Mouse (Mus musculus): ENCODE results near the gene Wdr20.
A peak's percentile ranks its signal among the peaks of the same experiment; 100 is the strongest.
"Not testable (repeated sequence)": the region's sequence is repeated elsewhere in the genome, so short reads cannot be mapped to it uniquely, and the experiment has no call there.

The Wdr20 gene

GRCm38 (mm10) chr12:110737170-110738157 is at the start of gene Wdr20:
Gene Wdr20, plus strand, starts transcription at chr12:110737944.
- DNase-seq (ENCODE audit: low spot score), result peak; percentile 96

- not testable (repeated sequence) for DNase-seq (ENCODE audit: low spot score)
Observed at GRCm38 (mm10) chr12:110688921-110689320, 48.8 kb upstream of the Wdr20 start.

DNA sequence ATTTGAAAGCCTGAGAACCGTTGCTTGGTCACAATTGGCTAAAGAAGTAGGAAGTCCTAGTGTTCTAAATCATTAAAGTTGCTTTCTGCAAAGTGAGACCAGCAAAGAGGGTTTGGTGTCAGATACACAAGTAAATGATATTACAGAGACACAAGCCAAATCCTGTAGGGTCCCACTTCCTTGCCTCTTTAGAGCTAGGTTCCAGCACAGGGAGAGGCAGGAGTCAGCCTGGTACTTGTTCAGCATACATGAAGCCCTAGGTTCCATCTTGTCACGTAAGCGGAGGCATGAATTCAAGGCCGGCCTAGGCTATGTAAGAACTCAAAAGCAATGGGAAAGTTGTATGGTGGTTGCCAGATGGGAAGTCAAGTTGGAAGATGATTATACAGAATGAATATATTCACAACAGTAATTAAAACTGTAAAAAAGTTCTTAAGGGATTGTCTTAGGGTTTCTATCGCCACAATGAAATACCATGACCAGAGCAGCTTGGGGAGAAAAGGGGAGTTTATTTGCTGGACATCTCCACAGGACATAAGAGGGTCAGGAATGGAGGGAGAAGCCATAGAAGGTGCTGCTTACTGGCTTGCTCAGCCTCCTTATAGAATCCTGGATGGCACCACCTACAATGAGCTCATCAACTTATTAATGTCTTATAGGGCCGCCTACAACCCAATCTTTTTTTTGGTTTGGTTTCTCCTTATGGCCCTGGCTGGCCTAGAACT is 47.7 kb upstream of the Wdr20 start:
- no peak for DNase-seq (ENCODE audit: low spot score)

GRCm38 (mm10) chr12:110693378-110693777 is 44.4 kb upstream of the Wdr20 start:
- not testable (repeated sequence) for DNase-seq (ENCODE audit: low spot score)

DNA sequence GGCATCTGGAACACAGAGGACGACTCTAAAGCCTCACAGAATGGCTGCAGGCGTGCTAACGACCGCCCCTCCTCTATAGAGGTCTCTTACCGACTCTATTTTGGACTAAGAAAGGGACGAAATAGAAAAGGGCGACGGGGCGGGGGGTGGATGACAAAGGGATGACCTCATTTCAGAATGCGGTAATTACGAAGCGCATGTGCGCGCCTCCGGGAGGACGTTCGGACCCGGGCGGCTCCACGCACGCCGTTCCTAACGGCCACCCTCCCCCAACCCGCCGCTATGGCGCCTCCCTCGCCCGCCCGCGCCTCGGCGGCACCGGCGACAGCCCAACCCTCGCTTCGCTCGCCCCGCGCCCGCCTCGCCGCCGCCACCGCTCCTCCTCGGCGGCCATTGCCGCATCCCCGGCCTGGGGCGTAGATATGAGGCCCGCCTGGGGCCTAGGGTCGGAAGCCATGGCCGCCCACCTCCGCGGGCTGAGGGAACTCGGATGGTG is 42.0 kb upstream of the Wdr20 start:
- DNase-seq (ENCODE audit: low spot score), result no peak

- peak; percentile 93 for DNase-seq (ENCODE audit: low spot score)
Observed at GRCm38 (mm10) chr12:110696173-110696974, 41.4 kb upstream of the Wdr20 start.

- DNase-seq (ENCODE audit: low spot score), result no peak
Observed at GRCm38 (mm10) chr12:110696975-110697400, 40.8 kb upstream of the Wdr20 start.

DNA sequence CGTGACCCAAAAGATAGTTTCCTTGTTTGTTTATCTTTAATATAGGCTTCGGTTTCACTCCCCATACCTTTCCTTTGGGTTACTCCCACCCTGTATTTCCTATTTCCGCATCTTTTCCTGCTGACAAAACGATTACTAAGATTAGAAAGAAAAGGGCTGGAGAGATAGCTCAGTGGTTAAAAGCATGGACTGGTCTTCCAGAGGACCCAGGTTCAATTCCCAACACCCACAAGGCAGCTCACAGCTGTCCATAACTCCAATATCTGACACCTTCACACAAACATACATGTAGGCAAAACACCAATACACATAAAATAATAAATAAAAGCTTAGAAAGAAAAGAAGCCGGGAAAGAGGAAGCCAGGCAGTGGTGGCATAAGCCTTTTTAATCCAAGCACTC is 40.3 kb upstream of the Wdr20 start:
- no peak for DNase-seq (ENCODE audit: low spot score)

DNA sequence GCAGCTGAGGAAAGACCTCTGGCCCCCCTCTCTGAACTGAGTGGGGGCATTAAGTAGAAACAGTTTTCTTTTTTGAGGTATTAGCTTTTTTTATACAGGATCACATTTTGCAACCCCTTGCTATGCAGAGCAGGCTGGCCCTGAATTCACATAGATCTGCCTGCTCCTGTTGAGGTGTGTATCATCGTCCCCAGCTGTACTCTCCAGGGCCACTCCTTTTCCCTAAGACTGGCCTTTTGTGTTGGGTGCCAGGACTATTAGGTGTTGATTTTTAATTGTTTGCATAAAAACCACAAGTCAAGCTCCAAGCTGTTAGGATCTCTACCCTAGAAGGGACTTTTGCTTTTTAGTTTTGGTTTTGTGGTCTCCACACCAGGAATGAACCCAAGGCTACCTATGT is 39.7 kb upstream of the Wdr20 start:
- DNase-seq (ENCODE audit: low spot score), result no peak

DNA sequence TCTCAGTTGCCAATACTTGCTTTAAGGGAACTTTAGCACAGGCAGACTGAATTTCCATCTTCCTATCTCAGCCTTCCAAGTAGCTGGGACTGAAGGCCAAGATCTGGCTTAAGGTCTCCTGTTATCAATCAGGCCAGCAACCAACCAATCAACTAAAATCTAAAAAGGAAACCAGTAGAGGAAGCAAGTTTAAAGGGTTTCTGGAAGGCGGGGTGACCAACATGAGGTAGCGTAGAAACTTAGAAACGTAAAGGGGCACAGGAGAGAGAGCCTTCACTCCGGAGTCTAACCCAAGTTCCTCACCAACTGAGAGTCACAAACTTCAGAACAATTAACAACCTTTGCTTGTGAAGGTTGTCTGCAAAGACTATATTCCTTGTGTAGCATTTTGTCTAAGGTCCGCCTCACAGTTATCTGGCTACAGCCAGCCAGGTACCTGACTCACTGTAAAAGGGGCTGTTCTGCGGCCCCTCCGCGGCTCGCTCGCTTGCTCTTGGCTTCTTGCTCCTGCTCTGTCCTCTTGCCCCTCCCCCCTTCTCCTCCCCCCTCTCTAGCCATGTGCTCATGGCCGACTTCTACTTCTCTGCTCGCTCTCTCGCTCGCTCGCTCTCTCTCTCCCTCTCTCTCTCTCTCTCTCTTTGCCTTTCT is 39.1 kb upstream of the Wdr20 start:
- DNase-seq (ENCODE audit: low spot score), result peak; percentile 65

DNA sequence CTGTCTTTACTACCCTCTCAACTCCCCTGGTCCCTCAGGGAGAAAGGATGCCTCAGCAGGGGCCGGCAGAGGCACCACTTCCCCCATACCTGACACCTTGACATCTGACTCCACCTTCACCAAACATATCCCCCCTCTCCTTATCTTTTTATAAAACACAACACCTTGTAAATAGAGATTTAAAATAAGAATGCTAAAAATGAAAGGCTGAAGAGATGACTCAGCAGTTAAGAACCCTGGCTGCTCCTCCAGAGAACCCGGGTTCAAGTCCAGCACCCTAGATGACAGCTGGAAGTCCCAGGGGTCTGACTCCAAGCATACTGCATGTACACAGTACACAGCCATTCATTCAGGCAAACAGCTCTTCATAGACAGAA is 38.6 kb upstream of the Wdr20 start:
- no peak for DNase-seq (ENCODE audit: low spot score)

DNA sequence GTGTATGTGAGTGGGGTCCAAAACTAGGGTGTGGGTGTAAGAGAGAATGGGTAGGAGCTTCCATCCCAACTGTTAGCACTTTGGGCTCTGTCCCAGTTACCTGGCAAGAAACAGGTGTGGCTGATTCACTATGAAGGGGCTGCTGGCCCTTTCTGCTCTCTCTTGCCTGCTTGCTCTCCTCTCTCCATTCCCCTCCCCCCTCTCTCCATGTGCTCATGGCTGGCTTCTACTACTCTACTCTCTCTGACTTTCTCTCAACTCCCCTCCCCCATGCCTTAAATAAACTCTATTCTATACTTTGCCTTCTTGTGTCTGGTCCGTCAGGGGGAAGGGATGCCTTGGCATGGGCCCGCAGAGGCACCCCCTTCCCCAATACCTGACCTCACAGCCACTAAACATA is 37.0 kb upstream of the Wdr20 start:
- no peak for DNase-seq (ENCODE audit: low spot score)

DNA sequence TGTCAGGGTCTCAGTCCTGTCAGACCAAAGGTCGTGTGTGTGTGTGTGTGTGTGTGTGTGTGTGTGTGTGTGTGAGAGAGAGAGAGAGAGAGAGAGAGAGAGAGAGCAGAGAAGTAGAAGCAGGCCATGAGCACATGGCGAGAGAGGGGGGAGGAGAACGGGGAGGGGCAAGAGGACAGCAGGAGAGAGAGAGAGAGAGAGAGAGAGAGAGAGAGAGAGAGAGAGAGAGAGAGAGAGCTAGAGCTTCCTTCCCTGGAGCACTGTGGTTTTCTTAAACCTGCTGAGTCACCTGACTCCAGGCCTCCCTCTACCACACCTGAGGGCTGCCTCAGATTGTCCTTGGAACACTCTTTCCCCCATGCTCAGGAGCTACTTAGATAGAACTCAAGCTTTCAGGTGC is 36.4 kb upstream of the Wdr20 start:
- DNase-seq (ENCODE audit: low spot score), result not testable (repeated sequence)

- no peak for DNase-seq (ENCODE audit: low spot score)
Observed at GRCm38 (mm10) chr12:110702556-110702955, 35.2 kb upstream of the Wdr20 start, which contains the start of gene Hsp90aa1. Gene Hsp90aa1, minus strand, starts transcription at chr12:110702728.

DNA sequence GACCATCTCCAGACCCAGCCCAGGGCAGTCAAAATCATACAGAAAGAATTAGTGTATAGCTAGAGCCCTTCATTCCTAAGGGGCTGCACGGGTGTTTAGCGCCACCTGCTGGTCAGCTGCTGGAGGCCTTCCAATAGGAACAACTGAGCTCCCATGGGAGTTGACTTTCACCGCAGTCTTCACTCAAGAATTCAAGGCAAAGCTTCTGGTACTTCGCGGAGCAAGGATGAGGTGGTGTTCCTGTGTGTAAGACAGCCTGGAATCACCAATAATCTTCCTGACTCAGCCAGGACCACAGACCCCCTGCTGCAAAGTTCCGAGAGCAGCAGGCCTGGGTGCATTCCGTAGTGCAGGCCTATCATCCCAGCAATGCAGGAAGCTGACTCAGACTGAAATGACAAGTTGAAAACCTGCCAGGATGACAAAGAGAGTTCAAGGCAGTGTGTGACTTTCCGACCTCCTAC is 34.7 kb upstream of the Wdr20 start:
- peak; percentile 83 for DNase-seq (ENCODE audit: low spot score)

DNA sequence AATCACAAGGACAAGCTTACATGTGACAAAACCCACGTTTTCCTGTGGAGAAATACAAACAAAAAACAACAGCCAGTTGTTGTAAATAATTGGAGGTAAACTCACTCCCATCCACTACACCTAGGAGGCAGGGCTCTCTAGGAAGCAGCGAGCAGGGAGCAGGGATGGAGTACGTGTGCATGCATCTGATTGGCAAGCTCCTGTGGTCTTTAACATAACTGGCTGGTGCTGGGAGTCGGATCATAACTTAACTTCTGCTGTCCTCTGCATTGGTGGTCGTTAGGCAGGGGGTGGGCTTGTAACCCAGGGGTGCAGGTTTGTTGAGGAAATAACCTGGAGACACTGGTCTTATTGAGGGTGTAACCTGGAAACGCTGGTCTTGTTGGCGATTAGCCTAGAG is 34.1 kb upstream of the Wdr20 start:
- no peak for DNase-seq (ENCODE audit: low spot score)

DNA sequence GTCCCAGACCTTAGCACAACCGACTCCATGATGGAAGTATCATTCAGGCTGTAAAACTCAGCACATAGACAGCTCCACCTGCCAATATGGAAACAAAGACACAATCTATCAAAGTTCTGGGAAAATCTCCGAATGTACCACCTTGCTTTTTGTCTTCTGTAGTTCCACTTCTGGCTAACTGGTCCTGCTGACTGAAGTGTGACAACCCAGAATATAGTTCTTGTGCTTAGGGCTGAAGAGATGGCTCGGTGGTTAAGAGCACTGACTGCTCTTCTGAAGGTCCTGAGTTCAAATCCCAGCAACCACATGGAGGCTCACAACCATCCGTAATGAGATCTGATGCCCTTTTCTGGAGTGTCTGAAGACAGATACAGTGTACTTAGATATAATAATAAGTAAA is 32.3 kb upstream of the Wdr20 start:
- DNase-seq (ENCODE audit: low spot score), result not testable (repeated sequence)

DNA sequence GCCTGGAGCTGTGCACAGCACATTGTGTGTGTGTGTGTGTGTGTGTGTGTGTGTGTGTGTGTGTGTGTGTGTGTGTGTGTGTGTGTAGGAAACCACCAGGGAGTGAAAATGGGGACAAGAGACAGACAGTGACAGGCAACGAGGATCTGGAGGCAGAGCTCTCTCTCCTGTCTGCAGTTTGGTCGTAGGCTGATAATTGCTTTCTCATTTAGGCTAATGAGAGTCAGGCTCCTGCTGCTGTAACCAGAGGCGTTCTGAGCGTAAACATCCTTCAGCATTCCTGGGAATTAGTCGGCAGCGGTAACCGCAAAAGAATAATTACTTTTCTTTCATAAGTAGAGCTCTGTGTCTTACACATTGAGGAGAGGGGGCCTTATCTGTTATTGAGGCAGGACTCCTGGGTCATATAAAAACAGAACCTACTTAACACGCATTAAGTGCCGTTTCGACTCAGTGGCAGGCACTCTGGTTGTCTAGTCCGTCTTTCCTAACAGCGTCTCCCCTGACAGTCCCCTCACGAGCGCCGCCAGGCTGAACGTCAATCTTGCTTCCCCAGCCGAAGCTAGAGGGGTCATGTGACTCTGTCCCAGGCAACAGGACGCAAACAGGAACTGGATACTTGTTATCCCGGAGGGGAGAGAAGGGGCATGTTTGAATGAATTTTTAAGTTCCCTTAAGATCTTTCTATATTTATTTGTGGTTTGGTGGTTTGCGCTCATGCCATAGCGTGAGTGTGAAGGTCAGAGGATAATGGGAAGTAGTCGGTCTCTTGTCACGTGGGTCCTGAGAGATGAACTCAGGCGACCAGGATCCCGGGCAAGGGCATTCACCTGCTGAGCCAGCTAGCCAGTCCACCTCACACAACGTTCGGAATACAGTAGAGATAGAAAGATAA is 31.2 kb upstream of the Wdr20 start:
- peak; percentile 68 for DNase-seq (ENCODE audit: low spot score)

- no peak for DNase-seq (ENCODE audit: low spot score)
Observed at GRCm38 (mm10) chr12:110707451-110707850, 30.3 kb upstream of the Wdr20 start.

DNA sequence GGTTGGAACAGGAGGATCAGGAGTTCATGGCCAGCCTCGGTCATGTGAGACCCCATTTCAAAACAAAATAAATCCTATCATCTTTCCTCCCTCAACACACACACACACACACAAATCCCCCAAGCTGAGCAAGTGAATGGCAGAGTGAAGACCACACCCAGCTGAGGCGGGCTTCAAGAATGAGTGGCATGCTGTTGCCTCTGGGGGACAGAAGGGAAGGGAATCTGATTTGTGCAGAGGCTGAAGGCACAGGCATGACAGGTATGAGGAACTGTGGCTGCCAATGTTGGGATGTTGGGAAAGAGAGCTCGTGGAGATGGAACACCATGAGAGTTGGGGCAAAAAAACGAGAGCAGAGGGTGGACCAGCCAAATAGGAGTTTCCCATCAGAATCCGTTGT is 26.5 kb upstream of the Wdr20 start:
- DNase-seq (ENCODE audit: low spot score), result no peak

All from c-Kit-positive CD71-positive TER-119-positive erythroid progenitor cells, embryonic 14.5 days (primary cell).